Mouse (Mus musculus) erythroid progenitor cell, adult 5-6 weeks (primary cell): ENCODE results near the gene Akap13. TPM values are rescaled to one million over a fixed set of nuclear protein-coding genes. Genes with fewer than 3 reads are reported as not detected.

ENCODE experiments used
- ATAC-seq: replicated peaks from 2 replicates; pipeline ENCODE4 v1.8.0; 2016; ENCODE audit warnings: moderate number of reproducible peaks, mild to moderate bottlenecking, moderate TSS enrichment, inconsistent platforms; ENCODE audit not compliant: poor library complexity, low FRiP score, severe bottlenecking
- total RNA-seq, 2 experiments: library from RNA; stranded (forward) in 1 of 2; stranded (reverse) in 1 of 2; fragments of 150-400 nt in 1 of 2; fragments of 186-747, 209-891 nt in 1 of 2; gene quantifications; 2 replicates each; pipeline versions ENCODE4 v1.2.3 to v1.2.4; 2015 to 2017; ENCODE audit warnings: low replicate concordance in 2 of 2

Gene Akap13
- total RNA-seq, 2 experiments from 2014 or later, result 195 to 563 TPM

- ATAC-seq, result no peak
Observed at GRCm38 (mm10) chr7:75801022-75801421, 345.7 kb downstream of the Akap13 start.

GRCm38 (mm10) chr7:75801621-75802358 lies 346.5 kb downstream of the Akap13 start:
- no peak for ATAC-seq

GRCm38 (mm10) chr7:75802887-75803286 lies 347.6 kb downstream of the Akap13 start:
- no peak for ATAC-seq

Other genes with a start within 250 kb of the Akap13 start
- gene Sv2b, start 146.3 kb upstream of the Akap13 start, total RNA-seq (2015; ENCODE audit: low replicate concordance), result not detected in 2 replicates
- gene Sv2b, start 146.3 kb upstream of the Akap13 start, total RNA-seq (2017; ENCODE audit: low replicate concordance), result not detected in 2 replicates